Mouse (Mus musculus) forebrain, embryonic 16.5 days (tissue): ENCODE data around the gene Dgki. TPM values are rescaled to one million over a fixed set of nuclear protein-coding genes. Genes with fewer than 3 reads are reported as not detected.
A peak's percentile ranks its signal among the peaks of the same experiment; 100 is the strongest.

ENCODE experiments used
- ATAC-seq: fragments of 200-750 bp; cut with Nextera tagmentation; 2 replicates; pipeline ENCODE4 v1.8.0; 2017; ENCODE audit warnings: mild to moderate bottlenecking, moderate library complexity
- H3K27ac ChIP-seq: fragments of 300-500 bp; sonication (generic); 2 replicates; pipeline ENCODE4 v1.5.1; 2014; ENCODE audit warnings: low read length, control low read depth
- H3K27me3 ChIP-seq: fragments of 300-500 bp; sonication (generic); replicated peaks from 2 replicates; pipeline ENCODE4 v1.6.1; 2014; ENCODE audit warnings: low read length; ENCODE audit not compliant: control insufficient read depth, insufficient read depth
- H3K36me3 ChIP-seq: fragments of 300-500 bp; sonication (generic); 2 replicates; pipeline ENCODE4 v1.6.1; 2014; ENCODE audit not compliant: control insufficient read depth, insufficient read depth
- H3K4me1 ChIP-seq: fragments of 300-500 bp; sonication (generic); replicated peaks from 2 replicates; pipeline ENCODE4 v1.6.1; 2014; ENCODE audit warnings: low read length; ENCODE audit not compliant: control insufficient read depth, insufficient read depth
- H3K4me2 ChIP-seq: fragments of 300-500 bp; sonication (generic); 2 replicates; pipeline ENCODE4 v1.6.1; 2014; ENCODE audit warnings: mild to moderate bottlenecking, low read length, control low read depth
- H3K4me3 ChIP-seq: fragments of 300-500 bp; sonication (generic); replicated peaks from 2 replicates; pipeline ENCODE4 v1.5.1; 2014; ENCODE audit warnings: mild to moderate bottlenecking, low read length, control low read depth
- H3K9ac ChIP-seq: fragments of 300-500 bp; sonication (generic); replicated peaks from 2 replicates; pipeline ENCODE4 v1.6.1; 2014; ENCODE audit warnings: low read depth, low read length, control low read depth
- H3K9me3 ChIP-seq: fragments of 300-500 bp; sonication (generic); 2 replicates; pipeline ENCODE4 v1.6.1; 2016; ENCODE audit warnings: low read length; ENCODE audit not compliant: control insufficient read depth
- WGBS: fragments of 180-500 bp; shearing (Covaris S2); extraction: QIAGEN DNeasy Blood & Tissue Kit; methylation state at CpG from one replicate; pipeline ENCODE4 v1.1.7; 2014; 5-methylcytosine and 5-hydroxymethylcytosine counted together
- polyA plus RNA-seq: library from polyadenylated mRNA; unstranded; fragments of >200 nt; fragmentation: Nextera tagmentation; extraction: Ambion mirVana; gene quantifications from 2 replicates; pipeline ENCODE4 v1.2.1, GENCODE M21; 2015

Gene Dgki
- polyA plus RNA-seq, 1 experiment from 2014 or later = 9.6 TPM

DNA sequence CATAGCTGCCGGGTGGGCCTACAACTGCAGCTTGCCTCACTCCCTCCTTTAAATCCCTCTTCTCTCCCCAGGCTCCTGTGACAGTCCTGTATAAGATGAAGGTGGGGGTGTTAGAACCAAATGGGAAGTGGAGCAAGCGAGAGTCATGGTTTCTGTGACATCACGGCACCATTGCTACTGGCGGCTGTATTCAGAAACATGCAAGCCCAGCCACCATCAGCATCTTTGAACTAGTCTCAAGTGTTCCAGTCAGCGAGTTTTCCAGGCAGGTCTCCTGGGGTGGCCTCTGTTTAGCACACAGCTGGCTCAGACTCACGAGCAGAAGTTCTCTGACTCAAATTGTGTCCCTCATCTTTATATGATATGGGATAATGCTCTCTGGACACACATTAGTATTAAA lies 68.8 kb downstream of the Dgki start:
- H3K4me2 ChIP-seq = no peak overlapping the region
- no peaks in the 10 kb centered on the region for H3K4me1 ChIP-seq
- no peaks in the 10 kb centered on the region for H3K36me3 ChIP-seq
- no peaks in the 10 kb centered on the region for H3K9me3 ChIP-seq
- no peak overlapping the region for H3K27ac ChIP-seq
- no peak overlapping the region for H3K4me3 ChIP-seq
- no peak overlapping the region; the same call in 1 of the 2 replicates for H3K9ac ChIP-seq
- 64% methylated on average over 6 of the region's 6 CpGs for WGBS
- H3K27me3 ChIP-seq = no peaks in the 10 kb centered on the region
- no peak for ATAC-seq

DNA sequence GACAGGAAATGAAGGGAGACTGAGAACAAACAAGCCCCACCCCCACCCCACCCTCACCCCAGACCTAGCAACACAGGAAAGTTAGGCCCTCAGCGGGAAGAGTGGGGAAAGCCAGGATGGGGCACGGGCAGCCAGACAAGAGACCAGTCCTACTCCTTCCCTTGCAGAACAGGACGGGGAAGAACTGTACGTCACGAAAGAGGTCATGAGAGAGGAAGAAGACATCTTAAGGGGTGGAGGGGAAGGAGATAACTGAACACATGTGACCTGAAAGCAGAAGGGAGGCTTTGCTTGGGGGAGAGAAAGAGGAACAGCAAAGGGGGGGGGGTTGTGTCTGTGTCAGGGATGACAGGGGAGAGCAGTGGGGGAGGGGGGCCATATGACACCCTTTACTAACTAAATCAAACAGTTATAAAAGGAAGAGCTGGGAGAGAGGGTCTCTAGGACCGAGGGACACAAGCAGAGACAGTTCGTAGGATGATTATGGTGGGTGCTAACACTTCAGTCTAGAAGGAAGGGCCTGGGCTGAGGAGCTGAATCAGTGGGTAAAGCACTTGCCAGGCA lies 77.0 kb downstream of the Dgki start:
- H3K9ac ChIP-seq = no peak overlapping the region
- H3K27ac ChIP-seq = no peak overlapping the region
- H3K4me2 ChIP-seq = no peak overlapping the region
- H3K27me3 ChIP-seq = no peaks in the 10 kb centered on the region
- no peak for ATAC-seq
- H3K4me1 ChIP-seq = peaks cover 10% of the 10 kb centered on the region
- H3K4me3 ChIP-seq = no peak overlapping the region
- no peaks in the 10 kb centered on the region for H3K9me3 ChIP-seq
- H3K36me3 ChIP-seq = no peaks in the 10 kb centered on the region
- WGBS = 75% methylated on average over 7 of the region's 7 CpGs

DNA sequence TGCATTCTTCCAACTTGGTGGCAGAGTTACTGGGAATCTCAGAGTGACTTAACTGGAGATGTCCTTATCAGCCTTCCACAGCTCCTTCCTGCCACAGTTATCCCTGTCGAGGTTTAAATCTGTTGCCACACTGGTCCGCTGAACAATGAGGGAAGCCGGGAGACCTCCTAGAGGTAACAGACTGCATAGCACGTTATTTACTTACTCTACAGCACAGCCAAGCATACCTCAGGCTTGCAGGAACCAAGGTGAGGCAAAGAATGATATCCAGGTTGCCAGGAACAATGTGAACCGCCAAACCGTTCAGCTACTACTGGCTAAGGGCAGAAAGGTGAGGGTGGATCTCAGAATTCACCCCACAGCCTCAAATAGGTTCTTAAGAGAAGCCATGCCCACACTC lies 78.0 kb downstream of the Dgki start:
- no peaks in the 10 kb centered on the region for H3K36me3 ChIP-seq
- no peaks in the 10 kb centered on the region for H3K27me3 ChIP-seq
- WGBS = 54% methylated on average over 6 of the region's 6 CpGs
- H3K9ac ChIP-seq = no peak overlapping the region
- ATAC-seq = no peak
- no peak overlapping the region for H3K4me3 ChIP-seq
- H3K27ac ChIP-seq = no peak overlapping the region
- no peaks in the 10 kb centered on the region for H3K9me3 ChIP-seq
- H3K4me2 ChIP-seq = no peak overlapping the region
- H3K4me1 ChIP-seq = peaks cover 10% of the 10 kb centered on the region

DNA sequence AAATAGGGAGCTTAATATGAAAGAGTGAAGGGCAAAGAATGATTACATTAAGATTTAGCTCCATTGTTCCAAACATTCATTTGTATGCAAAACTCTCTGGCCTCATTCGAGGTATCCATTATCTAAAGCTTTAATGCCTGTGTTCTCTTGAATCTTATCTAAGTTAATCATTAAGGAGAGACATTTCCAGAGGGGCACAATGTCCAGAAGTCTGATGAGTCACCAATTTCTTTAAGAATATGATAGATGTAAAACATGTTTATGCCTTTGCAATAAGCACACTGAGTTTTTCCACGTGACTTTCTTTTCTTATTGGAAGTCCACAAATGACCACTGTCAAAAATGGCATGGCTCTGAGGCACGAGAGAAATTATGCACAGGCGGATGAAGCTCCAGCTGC lies 80.9 kb downstream of the Dgki start:
- Histone ChIP-seq H3K4me1 (peaks cover 20% of the 10 kb centered on the region), H3K4me2 (no peak overlapping the region), H3K27ac (no peak overlapping the region), H3K9me3 (no peaks in the 10 kb centered on the region), H3K4me3 (no peak overlapping the region), H3K27me3 (no peaks in the 10 kb centered on the region), H3K9ac (no peak overlapping the region), H3K36me3 (no peaks in the 10 kb centered on the region)
- ATAC-seq = no peak
- 77% methylated on average over 4 of the region's 4 CpGs for WGBS

DNA sequence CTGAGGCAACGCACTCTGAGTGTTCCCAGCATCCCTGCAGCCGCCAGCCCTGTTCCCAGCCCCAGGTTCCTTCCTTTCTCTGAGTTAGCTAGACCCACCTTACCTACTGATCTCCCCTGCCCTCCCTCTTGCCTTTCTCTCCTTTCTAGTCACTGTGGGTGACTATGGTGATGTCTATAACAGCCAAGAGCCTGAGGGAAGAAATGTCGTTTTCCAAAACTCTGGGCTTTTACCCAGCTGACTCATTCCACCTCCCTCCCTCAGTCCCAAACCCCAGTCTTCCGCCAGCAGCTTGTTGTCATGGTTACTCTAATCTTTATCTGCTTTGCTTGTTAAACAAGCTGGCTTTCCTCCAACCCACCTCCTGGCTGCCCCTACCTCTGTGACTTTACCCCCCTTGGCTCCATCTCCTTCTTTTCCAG lies 83.6 kb downstream of the Dgki start:
- H3K4me1 ChIP-seq = peaks cover 25% of the 10 kb centered on the region
- 35% methylated on average over 4 of the region's 4 CpGs for WGBS
- ATAC-seq = peak; percentile 80
- H3K4me3 ChIP-seq = no peak overlapping the region
- no peak overlapping the region for H3K4me2 ChIP-seq
- no peaks in the 10 kb centered on the region for H3K9me3 ChIP-seq
- no peak overlapping the region for H3K9ac ChIP-seq
- peak overlapping the region; percentile 31 for H3K27ac ChIP-seq
- no peaks in the 10 kb centered on the region for H3K27me3 ChIP-seq
- no peaks in the 10 kb centered on the region for H3K36me3 ChIP-seq

DNA sequence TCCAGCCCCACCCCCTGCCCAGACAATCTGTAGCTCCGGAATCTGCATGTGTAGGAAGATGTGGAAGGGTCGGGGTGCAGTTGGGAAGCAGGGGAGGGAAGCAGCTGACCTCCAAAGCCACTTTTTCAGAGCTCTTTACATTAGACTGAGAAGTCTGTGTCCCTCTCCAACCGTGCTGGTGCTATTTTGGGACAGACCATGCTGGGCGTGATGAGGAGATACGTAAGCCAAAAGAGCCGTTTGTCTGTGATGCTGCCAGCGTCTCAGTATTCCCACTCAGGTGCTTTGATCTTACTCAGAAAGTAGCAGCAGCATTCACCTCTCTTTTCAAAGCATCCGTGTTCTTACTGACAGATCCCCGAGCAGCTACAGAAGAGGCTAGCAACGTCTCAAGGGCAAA lies 84.3 kb downstream of the Dgki start:
- Histone ChIP-seq H3K27ac (peak overlapping the region; percentile 2), H3K4me2 (no peak overlapping the region; the same call in 1 of the 2 replicates), H3K9ac (0 out of 2 replicates have a peak overlapping the region, but pooled peaks have one; percentile 22), H3K9me3 (no peaks in the 10 kb centered on the region), H3K27me3 (no peaks in the 10 kb centered on the region), H3K4me1 (peaks cover 25% of the 10 kb centered on the region), H3K4me3 (no peak overlapping the region), H3K36me3 (no peaks in the 10 kb centered on the region)
- 32% methylated on average over 10 of the region's 10 CpGs for WGBS
- ATAC-seq = no peak

DNA sequence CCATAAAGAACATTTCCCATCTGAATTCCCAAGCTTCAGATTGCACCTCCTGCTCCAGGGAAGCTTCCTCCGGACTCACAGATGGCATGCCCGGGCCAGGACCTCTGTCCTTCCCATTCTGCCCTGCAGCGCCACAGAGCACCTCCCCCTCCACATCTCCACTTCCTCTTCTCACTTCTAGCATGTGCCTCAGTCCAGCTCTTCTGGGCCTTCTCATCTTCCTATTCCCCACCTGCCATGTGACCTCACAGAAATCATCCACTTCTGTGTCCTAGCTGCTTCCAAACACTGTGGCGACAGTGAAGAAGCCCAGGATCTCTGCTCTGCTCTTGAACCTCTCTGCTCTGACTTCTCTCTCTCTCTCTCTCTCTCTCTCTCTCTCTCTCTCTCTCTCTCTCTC lies 87.1 kb downstream of the Dgki start:
- Histone ChIP-seq H3K9me3 (no peaks in the 10 kb centered on the region), H3K4me1 (peaks cover 25% of the 10 kb centered on the region), H3K4me2 (no peak overlapping the region), H3K27me3 (no peaks in the 10 kb centered on the region), H3K9ac (no peak overlapping the region), H3K4me3 (no peak overlapping the region), H3K27ac (no peak overlapping the region), H3K36me3 (no peaks in the 10 kb centered on the region)
- WGBS = 91% methylated on average over 4 of the region's 4 CpGs
- ATAC-seq = no peak

DNA sequence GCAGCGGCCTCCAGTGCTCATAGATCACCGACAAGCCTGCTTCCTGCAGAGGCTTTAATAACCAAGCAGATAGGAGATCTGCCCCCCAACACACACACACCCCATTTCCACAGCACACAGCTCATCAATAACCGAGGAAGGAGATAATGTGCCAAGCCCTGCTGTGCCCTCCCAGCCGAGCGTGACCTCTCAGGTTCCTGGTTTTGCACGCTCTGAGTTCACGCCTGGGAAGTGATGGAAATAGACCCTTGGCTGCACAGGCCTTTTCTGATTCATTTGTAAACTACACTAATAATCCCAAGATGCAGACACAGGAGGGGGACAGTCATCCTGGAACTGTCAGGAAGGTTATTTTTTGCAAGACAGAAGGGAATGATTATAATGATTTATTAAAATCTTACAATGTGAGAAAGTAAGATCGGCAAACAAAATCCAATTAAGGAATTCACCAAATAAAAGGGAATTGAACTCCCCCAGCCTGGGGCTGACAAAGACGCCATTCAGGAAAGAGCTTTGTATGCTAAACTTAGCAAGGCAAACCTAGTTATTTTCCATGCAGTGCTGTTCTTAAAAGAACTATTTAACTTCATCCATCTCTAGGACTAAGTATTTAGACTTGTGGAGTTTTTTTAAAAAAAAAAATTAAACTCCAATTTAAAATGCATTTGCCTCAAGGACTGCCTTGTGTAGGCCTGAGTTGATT lies 88.3 kb downstream of the Dgki start:
- WGBS = 13% methylated on average over 9 of the region's 9 CpGs
- no peak overlapping the region for H3K4me3 ChIP-seq
- ATAC-seq = no peak
- H3K4me2 ChIP-seq = no peak overlapping the region
- H3K9me3 ChIP-seq = no peaks in the 10 kb centered on the region
- no peaks in the 10 kb centered on the region for H3K27me3 ChIP-seq
- H3K36me3 ChIP-seq = no peaks in the 10 kb centered on the region
- peaks cover 22% of the 10 kb centered on the region for H3K4me1 ChIP-seq
- no peak overlapping the region for H3K27ac ChIP-seq
- H3K9ac ChIP-seq = no peak overlapping the region

DNA sequence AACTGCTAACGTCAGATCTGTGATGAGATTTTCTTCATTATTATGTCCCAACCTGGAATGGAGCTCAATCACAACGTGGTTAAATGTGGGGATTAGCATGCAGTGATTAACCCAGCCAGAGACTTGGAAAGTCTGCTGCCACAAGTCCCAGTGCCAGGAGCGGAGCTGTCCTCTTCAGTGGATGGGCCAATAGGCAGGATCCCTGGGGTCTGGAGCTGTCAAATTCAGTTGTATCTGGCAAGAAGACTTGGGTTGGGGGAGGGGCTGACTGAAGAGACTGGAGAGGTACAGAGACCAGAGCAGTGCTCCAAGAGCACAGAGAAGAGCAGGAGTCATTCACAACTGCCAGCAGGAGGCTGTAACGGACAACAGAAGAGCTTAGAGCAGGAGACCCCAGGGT lies 97.1 kb downstream of the Dgki start:
- Histone ChIP-seq H3K9me3 (no peaks in the 10 kb centered on the region), H3K4me3 (no peak overlapping the region), H3K27me3 (no peaks in the 10 kb centered on the region), H3K9ac (no peak overlapping the region), H3K27ac (no peak overlapping the region), H3K4me2 (no peak overlapping the region), H3K36me3 (no peaks in the 10 kb centered on the region), H3K4me1 (peaks cover 3% of the 10 kb centered on the region)
- 70% methylated on average over 4 of the region's 4 CpGs for WGBS
- no peak for ATAC-seq
